Mouse (Mus musculus) limb, embryonic 14.5 days (tissue): ENCODE results near the gene Nrxn3. TPM values are rescaled to one million over a fixed set of nuclear protein-coding genes. Genes with fewer than 3 reads are reported as not detected.

Experiments used
- ATAC-seq: fragments of 200-750 bp; cut with Nextera tagmentation; 2 replicates; pipeline ENCODE4 v1.8.0; 2017; ENCODE audit warnings: low read depth, moderate number of reproducible peaks, moderate TSS enrichment; ENCODE audit not compliant: low FRiP score
- DNase-seq: peaks from one replicate; pipeline ENCODE4 v3.0.0-alpha.2; 2015; ENCODE audit warnings: low spot score
- H3K27ac ChIP-seq: fragments of 300-500 bp; sonication (generic); replicated peaks from 2 replicates; pipeline ENCODE4 v1.5.1; 2014; ENCODE audit warnings: low read depth, mild to moderate bottlenecking, low read length, moderate library complexity, mixed read lengths
- H3K27me3 ChIP-seq: fragments of 300-500 bp; sonication (generic); 2 replicates; pipeline ENCODE4 v1.6.1; 2014; ENCODE audit warnings: low read length, mixed read lengths; ENCODE audit not compliant: control insufficient read depth, insufficient read depth
- H3K36me3 ChIP-seq: fragments of 300-500 bp; sonication (generic); 2 replicates; pipeline ENCODE4 v1.6.1; 2014; ENCODE audit warnings: mild to moderate bottlenecking, low read length, moderate library complexity, mixed read lengths; ENCODE audit not compliant: control insufficient read depth, insufficient read depth
- H3K4me1 ChIP-seq: fragments of 300-500 bp; sonication (generic); 2 replicates; pipeline ENCODE4 v1.6.1; 2014; ENCODE audit warnings: antibody characterized with exemption, low read length, mixed read lengths; ENCODE audit not compliant: control insufficient read depth, insufficient read depth
- H3K4me2 ChIP-seq: fragments of 300-500 bp; sonication (generic); replicated peaks from 2 replicates; pipeline ENCODE4 v1.6.1; 2014; ENCODE audit warnings: low read depth, mild to moderate bottlenecking, low read length, moderate library complexity; ENCODE audit not compliant: severe bottlenecking
- H3K4me3 ChIP-seq: fragments of 300-500 bp; sonication (generic); replicated peaks from 2 replicates; pipeline ENCODE4 v1.5.1; 2014; ENCODE audit warnings: low read length
- H3K9ac ChIP-seq: fragments of 300-500 bp; sonication (generic); 2 replicates; pipeline ENCODE4 v1.6.1; 2014; ENCODE audit warnings: mild to moderate bottlenecking, low read depth, low read length, moderate library complexity; ENCODE audit not compliant: severe bottlenecking
- H3K9me3 ChIP-seq: fragments of 300-500 bp; sonication (generic); 2 replicates; pipeline ENCODE4 v1.6.1; 2016; ENCODE audit warnings: low read length; ENCODE audit not compliant: control insufficient read depth
- POLR2A ChIP-seq: fragments of 200-500 bp; IDR thresholded peaks from 2 replicates; pipeline ENCODE4 v1.8.0; 2012; ENCODE audit warnings: inconsistent platforms, mild to moderate bottlenecking, moderate library complexity, borderline replicate concordance; ENCODE audit not compliant: insufficient read depth, insufficient read length; ENCODE audit errors: extremely low read depth
- WGBS: fragments of 180-500 bp; shearing (Covaris S2); extraction: QIAGEN DNeasy Blood & Tissue Kit; methylation state at CpG from one replicate; pipeline ENCODE4 v1.1.7; 2014; 5-methylcytosine and 5-hydroxymethylcytosine counted together
- polyA plus RNA-seq, 2 experiments: library from polyadenylated mRNA; depleted of rRNA in 1 of 2; stranded (reverse) in 1 of 2; unstranded in 1 of 2; fragments of >200 nt; fragmentation: Nextera tagmentation in 1 of 2; extraction: Ambion mirVana in 1 of 2; gene quantifications; 2 replicates each; pipeline versions ENCODE4 v1.2.1 to v1.2.3; 2012 to 2014

The Nrxn3 gene
- polyA plus RNA-seq, 2 experiments, result 0.74 to 1.4 TPM

GRCm38 (mm10) chr12:88808947-88809346 lies 86.3 kb downstream of the Nrxn3 start:
- no peaks in the 10 kb centered on the region for H3K9me3 ChIP-seq
- no peak for TF ChIP-seq POLR2A
- ATAC-seq (no peak), DNase-seq (no peak)
- no peak overlapping the region for H3K9ac ChIP-seq
- H3K4me1 ChIP-seq, result no peaks in the 10 kb centered on the region
- no peak overlapping the region for H3K4me3 ChIP-seq
- no peak overlapping the region for H3K27ac ChIP-seq
- H3K4me2 ChIP-seq, result no peak overlapping the region
- H3K27me3 ChIP-seq, result no peaks in the 10 kb centered on the region
- 83% methylated on average over 1 of the region's 1 CpGs for WGBS
- no peaks in the 10 kb centered on the region for H3K36me3 ChIP-seq

DNA sequence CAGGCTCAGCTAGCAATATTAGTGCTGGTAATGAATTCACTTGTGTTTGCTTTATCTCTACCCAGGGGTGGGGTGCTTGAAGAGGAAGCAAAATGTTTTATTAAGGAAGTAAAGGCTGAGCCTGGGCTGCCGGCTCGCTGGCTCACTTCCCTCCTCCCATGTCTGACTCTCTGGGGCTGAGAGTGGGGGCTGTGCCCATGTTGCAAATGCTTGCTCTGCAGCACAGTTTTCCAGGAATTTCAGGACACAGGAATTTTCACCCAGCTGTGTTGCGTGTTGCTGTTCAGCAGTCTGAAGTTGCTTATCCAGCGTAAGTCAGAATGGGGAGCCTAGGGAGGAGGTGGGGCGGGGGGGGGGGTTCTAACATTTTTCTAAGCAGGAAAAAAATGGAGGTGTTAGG lies 89.5 kb downstream of the Nrxn3 start:
- 33% methylated on average over 5 of the region's 5 CpGs for WGBS
- no peak overlapping the region for H3K4me2 ChIP-seq
- no peak overlapping the region for H3K4me3 ChIP-seq
- ATAC-seq (no peak; the same call in 1 of the 2 replicates), DNase-seq (no peak)
- no peaks in the 10 kb centered on the region for H3K4me1 ChIP-seq
- no peaks in the 10 kb centered on the region for H3K27me3 ChIP-seq
- H3K9ac ChIP-seq, result no peak overlapping the region
- TF ChIP-seq POLR2A, result no peak
- no peaks in the 10 kb centered on the region for H3K36me3 ChIP-seq
- no peak overlapping the region for H3K27ac ChIP-seq
- no peaks in the 10 kb centered on the region for H3K9me3 ChIP-seq

DNA sequence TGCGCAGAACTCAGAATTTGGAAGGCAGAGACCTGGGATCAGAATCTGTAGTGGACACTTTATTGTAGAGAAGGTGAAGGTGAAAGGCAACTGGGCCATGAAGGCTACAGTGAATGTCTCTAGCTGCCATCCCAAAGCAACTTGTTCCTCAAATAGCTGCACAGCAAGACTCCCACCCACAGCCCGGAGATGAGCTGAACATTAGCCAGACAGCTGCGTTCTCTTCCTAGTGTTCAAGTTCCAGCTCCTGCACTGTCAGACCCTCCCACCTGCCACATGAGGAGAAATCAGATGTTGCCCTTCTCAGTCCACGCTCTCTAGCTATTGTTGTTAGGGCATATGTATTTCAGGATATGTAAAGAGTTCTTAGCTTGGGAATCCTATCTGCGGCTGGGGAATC lies 94.2 kb downstream of the Nrxn3 start:
- H3K9ac ChIP-seq, result no peak overlapping the region
- no peak overlapping the region for H3K4me2 ChIP-seq
- H3K9me3 ChIP-seq, result no peaks in the 10 kb centered on the region
- WGBS, result 83% methylated on average over 5 of the region's 5 CpGs
- no peak for DNase-seq
- ATAC-seq, result no peak
- H3K27ac ChIP-seq, result no peak overlapping the region
- no peak overlapping the region for H3K4me3 ChIP-seq
- no peaks in the 10 kb centered on the region for H3K36me3 ChIP-seq
- H3K4me1 ChIP-seq, result no peaks in the 10 kb centered on the region
- no peak for TF ChIP-seq POLR2A
- no peaks in the 10 kb centered on the region for H3K27me3 ChIP-seq

GRCm38 (mm10) chr12:88818622-88819334 lies 96.1 kb downstream of the Nrxn3 start:
- Histone ChIP-seq H3K27ac (no peak overlapping the region), H3K9ac (no peak overlapping the region), H3K36me3 (no peaks in the 10 kb centered on the region), H3K27me3 (no peaks in the 10 kb centered on the region), H3K9me3 (no peaks in the 10 kb centered on the region), H3K4me3 (no peak overlapping the region), H3K4me1 (no peaks in the 10 kb centered on the region), H3K4me2 (no peak overlapping the region)
- TF ChIP-seq POLR2A, result no peak
- ATAC-seq (peak; percentile 67), DNase-seq (no peak)
- 53% methylated on average over 4 of the region's 4 CpGs for WGBS

DNA sequence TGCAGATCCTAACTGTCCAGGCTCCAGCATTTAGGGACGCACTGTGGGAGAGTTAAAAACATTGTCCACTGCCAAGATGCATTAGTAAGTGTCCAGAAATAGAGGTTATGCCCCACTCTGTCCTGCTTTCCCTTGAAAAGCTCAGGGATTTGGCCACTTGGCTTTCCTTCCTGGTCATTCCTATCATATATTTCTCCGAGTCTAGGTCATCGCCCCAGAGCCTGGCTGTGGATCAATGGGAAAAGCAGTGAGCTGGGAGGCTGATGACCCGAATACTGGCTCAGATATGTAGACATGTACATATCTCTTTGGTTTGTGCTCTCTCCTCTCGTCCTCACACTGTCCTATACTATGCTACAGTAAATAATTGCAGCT lies 96.6 kb downstream of the Nrxn3 start:
- Histone ChIP-seq H3K4me2 (no peak overlapping the region), H3K36me3 (no peaks in the 10 kb centered on the region), H3K4me1 (no peaks in the 10 kb centered on the region), H3K4me3 (no peak overlapping the region), H3K9me3 (no peaks in the 10 kb centered on the region), H3K27ac (no peak overlapping the region), H3K9ac (no peak overlapping the region), H3K27me3 (no peaks in the 10 kb centered on the region)
- ATAC-seq (no peak), DNase-seq (no peak)
- 75% methylated on average over 5 of the region's 5 CpGs for WGBS
- no peak for TF ChIP-seq POLR2A
